Mouse (Mus musculus) bone marrow, adult 2 months (tissue): ENCODE results near the gene Mogat1.

Experiments used
- CTCF ChIP-seq: fragments of 200-500 bp; IDR thresholded peaks from 2 replicates; pipeline ENCODE4 v1.5.1; 2011; ENCODE audit warnings: low read length, control low read depth; ENCODE audit not compliant: control insufficient read depth, insufficient read depth
- POLR2A ChIP-seq: fragments of 200-500 bp; IDR thresholded peaks from 2 replicates; pipeline ENCODE4 v1.6.1; 2011; ENCODE audit warnings: low read depth, mild to moderate bottlenecking, control low read depth, low read length, borderline replicate concordance; ENCODE audit not compliant: control insufficient read depth

- TF ChIP-seq CTCF, result no peak
- peak; percentile 59; the same call in 1 of the 2 replicates for TF ChIP-seq POLR2A
Observed at GRCm38 (mm10) chr1:78488752-78489492, 21.9 kb upstream of the Mogat1 start, which contains the start of gene Farsb.
